Mouse (Mus musculus) liver, embryonic 13.5 days (tissue): ENCODE measurements around the gene Ier3. TPM values are rescaled to one million over a fixed set of nuclear protein-coding genes. Genes with fewer than 3 reads are reported as not detected.

Experiments
- ATAC-seq: fragments of 200-750 bp; cut with Nextera tagmentation; 2 replicates; pipeline ENCODE4 v1.8.0; 2017; ENCODE audit warnings: low read depth, mild to moderate bottlenecking, moderate number of reproducible peaks, moderate library complexity
- DNase-seq: peaks from one replicate; pipeline ENCODE4 v3.0.0; 2022
- H3K27ac ChIP-seq: fragments of 300-500 bp; sonication (generic); 2 replicates; pipeline ENCODE4 v1.5.1; 2015; ENCODE audit warnings: moderate library complexity, mild to moderate bottlenecking, inconsistent platforms
- H3K27me3 ChIP-seq: fragments of 300-500 bp; sonication (generic); 2 replicates; pipeline ENCODE4 v1.6.1; 2015; ENCODE audit warnings: mild to moderate bottlenecking, inconsistent platforms
- H3K36me3 ChIP-seq: fragments of 300-500 bp; sonication (generic); 2 replicates; pipeline ENCODE4 v1.6.1; 2015; ENCODE audit warnings: mild to moderate bottlenecking, inconsistent platforms
- H3K4me1 ChIP-seq: fragments of 300-500 bp; sonication (generic); replicated peaks from 2 replicates; pipeline ENCODE4 v1.6.1; 2015; ENCODE audit warnings: inconsistent platforms
- H3K4me2 ChIP-seq: fragments of 300-500 bp; sonication (generic); 2 replicates; pipeline ENCODE4 v1.6.1; 2015; ENCODE audit warnings: inconsistent platforms, mild to moderate bottlenecking, moderate library complexity
- H3K4me3 ChIP-seq: fragments of 300-500 bp; sonication (generic); replicated peaks from 2 replicates; pipeline ENCODE4 v1.5.1; 2015; ENCODE audit warnings: mild to moderate bottlenecking, inconsistent platforms
- H3K9ac ChIP-seq: fragments of 300-500 bp; sonication (generic); 2 replicates; pipeline ENCODE4 v1.6.1; 2015; ENCODE audit warnings: mild to moderate bottlenecking, inconsistent platforms
- H3K9me3 ChIP-seq: fragments of 300-500 bp; sonication (generic); replicated peaks from 2 replicates; pipeline ENCODE4 v1.6.1; 2016; ENCODE audit warnings: inconsistent platforms
- WGBS: fragments of 180-500 bp; shearing (Covaris S2); methylation state at CpG from one replicate; pipeline ENCODE4 v1.1.7; 2015; ENCODE audit not compliant: insufficient replicate concordance; 5-methylcytosine and 5-hydroxymethylcytosine counted together
- polyA plus RNA-seq: library from polyadenylated mRNA; unstranded; fragments of >200 nt; fragmentation: Nextera tagmentation; extraction: Ambion mirVana; gene quantifications from 2 replicates; pipeline ENCODE4 v1.2.1, GENCODE M21; 2015

The Ier3 gene
- 21.6 and 23.2 TPM in 2 replicates for polyA plus RNA-seq

GRCm38 (mm10) chr17:35821439-35822430 is at the start of gene Ier3:
Ier3 (plus strand) TSS chr17:35821684.
- under 1% methylated on average over 62 of the region's 62 CpGs for WGBS
- ATAC-seq: peak; percentile 45
- no peaks in the 10 kb centered on the region for H3K9me3 ChIP-seq
- peaks cover 19% of the 10 kb centered on the region for H3K36me3 ChIP-seq
- DNase-seq: peak; percentile 71
- H3K9ac ChIP-seq: peak within 1 kb of the TSS; percentile 93
- peak within 1 kb of the TSS; percentile 97 for H3K4me2 ChIP-seq
- peak within 1 kb of the TSS; percentile 84 for H3K4me3 ChIP-seq
- H3K4me1 ChIP-seq: peaks cover 80% of the 10 kb centered on the region
- H3K27ac ChIP-seq: peak within 1 kb of the TSS; percentile 97
- no peaks in the 10 kb centered on the region for H3K27me3 ChIP-seq

GRCm38 (mm10) chr17:35776811-35777609 is 44.5 kb upstream of the Ier3 start:
- H3K4me2 ChIP-seq: no peak overlapping the region
- peaks cover 31% of the 10 kb centered on the region for H3K4me1 ChIP-seq
- DNase-seq: no peak
- no peaks in the 10 kb centered on the region for H3K36me3 ChIP-seq
- H3K9me3 ChIP-seq: no peaks in the 10 kb centered on the region
- WGBS: 30% methylated on average over 13 of the region's 13 CpGs
- ATAC-seq: peak; percentile 20; the same call in 1 of the 2 replicates
- H3K27me3 ChIP-seq: no peaks in the 10 kb centered on the region; the same call in 1 of the 2 replicates
- no peak overlapping the region for H3K9ac ChIP-seq
- H3K4me3 ChIP-seq: no peak overlapping the region
- H3K27ac ChIP-seq: no peak overlapping the region; the same call in 1 of the 2 replicates

- Histone ChIP-seq H3K36me3 (no peaks in the 10 kb centered on the region), H3K27me3 (no peaks in the 10 kb centered on the region; the same call in 1 of the 2 replicates), H3K4me2 (no peak overlapping the region), H3K4me1 (peaks cover 41% of the 10 kb centered on the region), H3K9ac (no peak overlapping the region; the same call in 1 of the 2 replicates), H3K27ac (peak overlapping the region; percentile 5; the same call in 1 of the 2 replicates), H3K9me3 (no peaks in the 10 kb centered on the region), H3K4me3 (no peak overlapping the region)
- DNase-seq (no peak), ATAC-seq (no peak)
- WGBS: 51% methylated on average over 6 of the region's 6 CpGs
These were observed 42.5 kb upstream of the Ier3 start for GRCm38 (mm10) chr17:35778965-35779364.

GRCm38 (mm10) chr17:35779466-35780205 is 41.8 kb upstream of the Ier3 start:
- WGBS: 50% methylated on average over 10 of the region's 10 CpGs
- Histone ChIP-seq H3K4me2 (no peak overlapping the region), H3K36me3 (no peaks in the 10 kb centered on the region), H3K9me3 (no peaks in the 10 kb centered on the region), H3K4me3 (no peak overlapping the region), H3K4me1 (peaks cover 47% of the 10 kb centered on the region), H3K27me3 (no peaks in the 10 kb centered on the region), H3K9ac (no peak overlapping the region; the same call in 1 of the 2 replicates), H3K27ac (peak overlapping the region; percentile 44)
- no peak for ATAC-seq
- DNase-seq: no peak

GRCm38 (mm10) chr17:35780362-35780761 is 41.1 kb upstream of the Ier3 start:
- 34% methylated on average over 7 of the region's 7 CpGs for whole genome bisulfite sequencing
- H3K4me3 ChIP-seq: no peak overlapping the region
- no peak overlapping the region for H3K27ac ChIP-seq
- DNase-seq: no peak
- peaks cover 54% of the 10 kb centered on the region for H3K4me1 ChIP-seq
- H3K27me3 ChIP-seq: no peaks in the 10 kb centered on the region
- H3K9ac ChIP-seq: no peak overlapping the region
- no peaks in the 10 kb centered on the region for H3K36me3 ChIP-seq
- no peak for ATAC-seq
- no peaks in the 10 kb centered on the region for H3K9me3 ChIP-seq
- H3K4me2 ChIP-seq: no peak overlapping the region

GRCm38 (mm10) chr17:35782398-35782797 is 39.1 kb upstream of the Ier3 start:
- no peak overlapping the region for H3K9ac ChIP-seq
- H3K9me3 ChIP-seq: no peaks in the 10 kb centered on the region
- no peak overlapping the region for H3K4me2 ChIP-seq
- peaks cover 53% of the 10 kb centered on the region for H3K4me1 ChIP-seq
- H3K4me3 ChIP-seq: no peak overlapping the region
- H3K27me3 ChIP-seq: no peaks in the 10 kb centered on the region
- DNase-seq (no peak), ATAC-seq (no peak)
- no peaks in the 10 kb centered on the region for H3K36me3 ChIP-seq
- 62% methylated on average over 2 of the region's 2 CpGs for WGBS
- H3K27ac ChIP-seq: 0 out of 2 replicates have a peak overlapping the region, but pooled peaks have one; percentile 2

- WGBS: 79% methylated on average over 5 of the region's 5 CpGs
- H3K4me3 ChIP-seq: no peak overlapping the region
- no peaks in the 10 kb centered on the region for H3K36me3 ChIP-seq
- 0 out of 2 replicates have a peak overlapping the region, but pooled peaks have one; percentile 2 for H3K27ac ChIP-seq
- peaks cover 50% of the 10 kb centered on the region for H3K4me1 ChIP-seq
- H3K27me3 ChIP-seq: no peaks in the 10 kb centered on the region
- DNase-seq (no peak), ATAC-seq (no peak)
- no peak overlapping the region for H3K4me2 ChIP-seq
- H3K9me3 ChIP-seq: no peaks in the 10 kb centered on the region
- H3K9ac ChIP-seq: no peak overlapping the region
These were observed 38.6 kb upstream of the Ier3 start for GRCm38 (mm10) chr17:35782924-35783323.

GRCm38 (mm10) chr17:35783944-35784343 is 37.5 kb upstream of the Ier3 start:
- no peaks in the 10 kb centered on the region for H3K27me3 ChIP-seq
- H3K4me1 ChIP-seq: peaks cover 49% of the 10 kb centered on the region
- no peak overlapping the region for H3K4me3 ChIP-seq
- H3K36me3 ChIP-seq: no peaks in the 10 kb centered on the region
- no peaks in the 10 kb centered on the region for H3K9me3 ChIP-seq
- peak overlapping the region; percentile 15; the same call in 1 of the 2 replicates for H3K27ac ChIP-seq
- 0 out of 2 replicates have a peak overlapping the region, but pooled peaks have one; percentile 26 for H3K9ac ChIP-seq
- ATAC-seq: peak; percentile 77
- WGBS: 46% methylated on average over 6 of the region's 6 CpGs
- no peak for DNase-seq
- no peak overlapping the region for H3K4me2 ChIP-seq

GRCm38 (mm10) chr17:35785140-35785539 is 36.3 kb upstream of the Ier3 start:
- Histone ChIP-seq H3K4me3 (no peak overlapping the region), H3K4me2 (no peak overlapping the region), H3K27me3 (0 out of 2 replicates have a peak, but pooled peaks cover 3% of the 10 kb centered on the region), H3K36me3 (no peaks in the 10 kb centered on the region), H3K9ac (no peak overlapping the region), H3K4me1 (peaks cover 37% of the 10 kb centered on the region), H3K27ac (peak overlapping the region; percentile 41), H3K9me3 (no peaks in the 10 kb centered on the region)
- ATAC-seq (no peak), DNase-seq (no peak)
- 54% methylated on average over 4 of the region's 4 CpGs for WGBS

- ATAC-seq (no peak), DNase-seq (no peak)
- H3K4me3 ChIP-seq: no peak overlapping the region
- no peaks in the 10 kb centered on the region for H3K36me3 ChIP-seq
- 0 out of 2 replicates have a peak, but pooled peaks cover 3% of the 10 kb centered on the region for H3K27me3 ChIP-seq
- H3K9me3 ChIP-seq: no peaks in the 10 kb centered on the region
- no peak overlapping the region for H3K9ac ChIP-seq
- no peak overlapping the region for H3K27ac ChIP-seq
- no peak overlapping the region for H3K4me2 ChIP-seq
- H3K4me1 ChIP-seq: peaks cover 31% of the 10 kb centered on the region
These were observed 34.0 kb upstream of the Ier3 start for GRCm38 (mm10) chr17:35787493-35787892.
